Mouse (Mus musculus) ovary, postnatal 36 days (tissue): Measurements from ENCODE around the gene Prkce.
A peak's percentile ranks its signal among the peaks of the same experiment; 100 is the strongest.

Experiments used
- DNase-seq: peaks from one replicate; pipeline ENCODE4 v3.0.0; 2022; ENCODE audit warnings: low spot score, mixed read lengths

Prkce gene

GRCm38 (mm10) chr17:86225488-86226186 is 58.1 kb downstream of the Prkce start:
- no peak for DNase-seq

GRCm38 (mm10) chr17:86226198-86226597 is 58.6 kb downstream of the Prkce start:
- DNase-seq, result no peak

GRCm38 (mm10) chr17:86226635-86227034 is 59.0 kb downstream of the Prkce start:
- no peak for DNase-seq

GRCm38 (mm10) chr17:86227389-86227788 is 59.8 kb downstream of the Prkce start:
- DNase-seq, result no peak

- no peak for DNase-seq
These were observed 61.3 kb downstream of the Prkce start for GRCm38 (mm10) chr17:86228850-86229249.

- no peak for DNase-seq
These were observed 62.6 kb downstream of the Prkce start for GRCm38 (mm10) chr17:86230141-86230633.

GRCm38 (mm10) chr17:86231741-86232179 is 64.2 kb downstream of the Prkce start:
- peak; percentile 33 for DNase-seq

- DNase-seq, result no peak
These were observed 64.7 kb downstream of the Prkce start for GRCm38 (mm10) chr17:86232248-86232647.

- no peak for DNase-seq
These were observed 67.1 kb downstream of the Prkce start for GRCm38 (mm10) chr17:86234587-86235150.

GRCm38 (mm10) chr17:86236026-86236712 is 68.6 kb downstream of the Prkce start:
- DNase-seq, result no peak

GRCm38 (mm10) chr17:86236861-86237763 is 69.5 kb downstream of the Prkce start:
- DNase-seq, result peak; percentile 41

- DNase-seq, result no peak
These were observed 74.7 kb downstream of the Prkce start for GRCm38 (mm10) chr17:86242291-86242690.

- DNase-seq, result no peak
These were observed 75.5 kb downstream of the Prkce start for GRCm38 (mm10) chr17:86243109-86243527.

- DNase-seq, result no peak
These were observed 76.8 kb downstream of the Prkce start for GRCm38 (mm10) chr17:86244397-86244796.

GRCm38 (mm10) chr17:86248832-86249231 is 81.2 kb downstream of the Prkce start:
- no peak for DNase-seq

- DNase-seq, result peak; percentile 25
These were observed 82.2 kb downstream of the Prkce start for GRCm38 (mm10) chr17:86249499-86250405.

GRCm38 (mm10) chr17:86250406-86250905 is 82.9 kb downstream of the Prkce start:
- DNase-seq, result no peak

- no peak for DNase-seq
These were observed 86.3 kb downstream of the Prkce start for GRCm38 (mm10) chr17:86253884-86254283.

- peak; percentile 50 for DNase-seq
These were observed 86.7 kb downstream of the Prkce start for GRCm38 (mm10) chr17:86254285-86254684.

- DNase-seq, result no peak
These were observed 87.4 kb downstream of the Prkce start for GRCm38 (mm10) chr17:86254978-86255377.

GRCm38 (mm10) chr17:86256730-86257131 is 89.1 kb downstream of the Prkce start:
- DNase-seq, result no peak
